In the genomic region with DNA sequence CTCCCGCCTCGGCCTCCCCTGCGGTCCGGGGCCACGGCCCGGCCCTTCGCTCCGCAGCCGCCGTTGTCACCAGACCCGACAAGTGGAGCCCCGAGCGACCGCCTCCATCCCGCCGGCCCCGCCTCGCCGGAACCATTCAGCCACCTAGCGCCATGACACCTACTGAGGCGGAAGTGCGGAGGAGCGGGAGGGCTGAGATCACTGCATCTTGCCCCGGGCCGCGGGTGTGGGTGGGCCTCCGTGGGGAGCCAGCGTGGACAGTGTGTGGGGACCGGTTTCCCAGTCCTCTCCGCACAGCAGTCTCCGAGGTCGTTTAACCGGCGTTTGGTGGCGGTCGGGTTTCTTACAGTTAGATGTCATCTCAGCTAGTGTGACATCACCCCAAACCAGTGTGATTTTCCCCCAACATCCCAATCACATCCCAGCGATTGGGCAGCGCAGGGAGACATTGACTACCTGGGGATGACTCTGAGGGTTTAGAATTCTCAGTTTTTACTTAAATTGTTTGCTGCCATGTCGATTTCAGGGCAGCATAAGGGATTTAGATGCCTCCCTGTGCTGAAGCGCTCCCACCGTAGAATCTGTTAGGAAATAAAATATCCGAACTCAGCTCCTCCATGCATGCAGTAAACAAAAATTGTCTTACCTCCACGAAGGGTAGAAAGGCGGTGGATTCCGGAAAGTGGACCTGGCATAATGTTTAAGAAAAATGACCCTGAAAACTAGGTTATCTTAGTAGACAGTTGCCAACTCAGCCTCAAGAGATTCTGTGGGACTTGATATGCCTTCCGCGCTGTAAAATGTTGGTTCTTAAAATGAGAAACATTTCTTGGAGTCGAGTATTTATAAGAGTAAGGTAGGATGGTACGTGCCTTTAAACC, we compare ENCODE assay signal across 8 mouse cellular contexts. TPM values are rescaled to one million over a fixed set of nuclear protein-coding genes. Genes with fewer than 3 reads are reported as not detected.
DNase-seq lines count a peak whose midpoint lies in the region; ATAC-seq lines count a peak whose summit lies in the region.

A gene (minus strand): TSS at position 334 of the 881 bp plus-strand sequence.

- H3K4me2 ChIP-seq in embryonic facial prominence, embryonic 14.5 days (ENCODE audit: low read depth, low read length): peak within 1 kb of the TSS; percentile 92
- H3K4me2 ChIP-seq in kidney, embryonic 14.5 days (replicated peaks; ENCODE audit: low read depth, low read length): peak within 1 kb of the TSS; percentile 79
- H3K4me2 ChIP-seq in limb, embryonic 15.5 days: peak within 1 kb of the TSS; percentile 65

- no peaks in the 10 kb centered on the region for H3K27me3 ChIP-seq in embryonic facial prominence, embryonic 14.5 days (replicated peaks; ENCODE audit: control insufficient read depth, insufficient read depth, low read length)
- H3K27me3 ChIP-seq in kidney, embryonic 14.5 days (ENCODE audit: control insufficient read depth, insufficient read depth, low read length): no peaks in the 10 kb centered on the region
- H3K27me3 ChIP-seq in limb, embryonic 15.5 days: no peaks in the 10 kb centered on the region

- peak; percentile 88 for DNase-seq in 3T3-L1 (ENCODE audit: low read depth, low spot score)
- peak; percentile 74 to 92 for DNase-seq in adrenal gland, postnatal 4 days (ENCODE audit: low spot score in 2 of 2)
- peak; percentile 95 for DNase-seq in embryonic facial prominence, embryonic 14.5 days (ENCODE audit: low spot score)
- peak; percentile 94 to 95 for DNase-seq in heart, adult 9 months (ENCODE audit: low spot score in 2 of 2)
- peak; percentile 85 to 90 for DNase-seq in monocyte, adult 2 months (ENCODE audit: low read depth in 1 of 2, low spot score in 2 of 2)
- peak; percentile 95 for DNase-seq in spleen, postnatal 36 days (ENCODE audit: low spot score in 2 of 2)

- H3K27ac ChIP-seq in embryonic facial prominence, embryonic 14.5 days (replicated peaks; ENCODE audit: low read depth, low read length): peak within 1 kb of the TSS; percentile 88
- peak within 1 kb of the TSS; percentile 86 for H3K27ac ChIP-seq in kidney, embryonic 14.5 days (ENCODE audit: low read depth, low read length)
- peak within 1 kb of the TSS; percentile 92 for H3K27ac ChIP-seq in limb, embryonic 15.5 days

- 18% methylated on average over 23 of the region's 49 CpGs for WGBS in embryonic facial prominence, embryonic 14.5 days
- WGBS in kidney, embryonic 14.5 days: 10% methylated on average over 49 of the region's 49 CpGs
- 11% methylated on average over 38 of the region's 49 CpGs for WGBS in limb, embryonic 15.5 days

- no peaks in the 10 kb centered on the region for H3K36me3 ChIP-seq in embryonic facial prominence, embryonic 14.5 days (ENCODE audit: control insufficient read depth, insufficient read depth, low read length)
- no peaks in the 10 kb centered on the region for H3K36me3 ChIP-seq in kidney, embryonic 14.5 days (ENCODE audit: control insufficient read depth, insufficient read depth, low read length)
- H3K36me3 ChIP-seq in limb, embryonic 15.5 days: no peaks in the 10 kb centered on the region

- ATAC-seq in embryonic facial prominence, embryonic 14.5 days (ENCODE audit: low read depth): peak; percentile 97
- peak; percentile 97 for ATAC-seq in kidney, embryonic 14.5 days (ENCODE audit: low FRiP score, low TSS enrichment)
- peak; percentile 96 for ATAC-seq in limb, embryonic 15.5 days (ENCODE audit: insufficient number of reproducible peaks, low FRiP score, low TSS enrichment, low read depth)

- H3K9me3 ChIP-seq in embryonic facial prominence, embryonic 14.5 days (ENCODE audit: control insufficient read depth, low read length): no peaks in the 10 kb centered on the region
- no peaks in the 10 kb centered on the region for H3K9me3 ChIP-seq in kidney, embryonic 14.5 days (ENCODE audit: control insufficient read depth, low read length)
- no peaks in the 10 kb centered on the region for H3K9me3 ChIP-seq in limb, embryonic 15.5 days

- peaks cover 8% of the 10 kb centered on the region; the same call in 1 of the 2 replicates for H3K4me1 ChIP-seq in embryonic facial prominence, embryonic 14.5 days (ENCODE audit: control insufficient read depth, insufficient read depth, low read length)
- H3K4me1 ChIP-seq in kidney, embryonic 14.5 days (ENCODE audit: control insufficient read depth, insufficient read depth, low read length): peaks cover 19% of the 10 kb centered on the region; the same call in 1 of the 2 replicates
- H3K4me1 ChIP-seq in limb, embryonic 15.5 days: peaks cover 15% of the 10 kb centered on the region; the same call in 1 of the 2 replicates

- H3K9ac ChIP-seq in embryonic facial prominence, embryonic 14.5 days (ENCODE audit: low read depth, low read length): peak within 1 kb of the TSS; percentile 96
- peak within 1 kb of the TSS; percentile 96 for H3K9ac ChIP-seq in kidney, embryonic 14.5 days (ENCODE audit: low read depth, low read length)
- peak within 1 kb of the TSS; percentile 91 for H3K9ac ChIP-seq in limb, embryonic 15.5 days

- H3K4me3 ChIP-seq in embryonic facial prominence, embryonic 14.5 days (ENCODE audit: low read depth, low read length): peak within 1 kb of the TSS; percentile 95
- peak within 1 kb of the TSS; percentile 82 for H3K4me3 ChIP-seq in kidney, embryonic 14.5 days (ENCODE audit: low read length)
- peak within 1 kb of the TSS; percentile 98 for H3K4me3 ChIP-seq in limb, embryonic 15.5 days

RNA-seq across cellular contexts. Expression of the gene that starts here (rescaled TPM):
- total RNA-seq in adrenal gland, postnatal 4 days (2021): 100 to 1,000 TPM; 126 to 134 TPM
- 15.4 and 17.3 TPM in 2 replicates for polyA plus RNA-seq in embryonic facial prominence, embryonic 14.5 days (2014; fragmentation: Nextera tagmentation; extraction: Ambion mirVana)
- polyA plus RNA-seq in kidney, embryonic 14.5 days (2014; fragmentation: Nextera tagmentation; extraction: Ambion mirVana): 16.1 and 19.0 TPM in 2 replicates
- polyA plus RNA-seq in limb, embryonic 15.5 days (2015; fragmentation: Nextera tagmentation; extraction: Ambion mirVana): 10.4 and 10.8 TPM in 2 replicates

Comparison
In these comparisons a context has a peak if more than half of its experiments do, and no peak if none do; other contexts are left out.
1. Peak in every context shown above with its lines: DNase-seq, ATAC-seq, H3K4me3 ChIP-seq and H3K27ac ChIP-seq.